Mouse (Mus musculus) thymus, adult 18-20 months (tissue): ENCODE results near the gene Dlg2.

Source experiments
- DNase-seq, 2 experiments: peaks; one replicate each; pipeline ENCODE4 v3.0.0; 2022; ENCODE audit warnings: mixed read lengths in 2 of 2

The Dlg2 gene

DNA sequence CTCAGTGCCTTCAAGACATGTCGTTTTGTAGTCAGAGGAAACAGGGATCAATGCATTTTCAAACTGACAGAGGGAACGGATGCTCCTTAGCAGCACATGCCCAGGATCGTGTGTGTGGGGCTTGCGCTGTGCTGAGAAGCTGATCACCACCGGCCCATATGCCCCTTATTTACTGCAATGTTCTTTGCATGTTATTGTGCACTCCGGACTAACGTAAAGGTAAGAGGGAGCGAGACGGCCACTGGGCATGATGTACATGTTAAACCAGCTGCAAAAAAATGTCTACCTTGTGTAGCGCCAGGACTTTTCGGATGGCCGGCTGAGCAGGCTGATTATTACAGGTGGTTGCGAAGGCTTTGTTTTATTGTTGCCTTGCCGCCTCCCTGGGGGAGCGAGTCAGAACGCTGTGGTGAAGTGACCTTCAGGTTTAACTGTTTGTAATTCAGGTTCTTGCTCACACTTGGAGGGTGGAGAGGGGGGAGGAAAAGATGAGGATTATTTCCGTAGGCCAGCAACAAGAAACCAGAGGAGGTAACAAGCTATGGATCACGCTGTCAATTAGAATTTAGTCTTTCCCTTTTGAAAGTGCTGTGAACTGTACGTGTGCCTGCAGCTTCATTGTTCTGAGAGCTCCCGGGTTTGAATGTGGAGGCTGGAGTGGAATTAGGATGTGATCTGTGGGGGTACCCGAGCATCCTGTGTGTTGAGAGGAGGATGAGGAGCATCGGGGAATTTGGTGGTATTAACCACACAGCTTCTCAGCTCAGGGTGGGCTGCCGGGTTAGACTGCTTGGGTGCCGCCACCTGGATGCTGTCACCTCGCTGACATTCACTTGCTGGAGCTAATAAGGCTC, 614.6 kb downstream of the Dlg2 start:
- no peak for DNase-seq

DNA sequence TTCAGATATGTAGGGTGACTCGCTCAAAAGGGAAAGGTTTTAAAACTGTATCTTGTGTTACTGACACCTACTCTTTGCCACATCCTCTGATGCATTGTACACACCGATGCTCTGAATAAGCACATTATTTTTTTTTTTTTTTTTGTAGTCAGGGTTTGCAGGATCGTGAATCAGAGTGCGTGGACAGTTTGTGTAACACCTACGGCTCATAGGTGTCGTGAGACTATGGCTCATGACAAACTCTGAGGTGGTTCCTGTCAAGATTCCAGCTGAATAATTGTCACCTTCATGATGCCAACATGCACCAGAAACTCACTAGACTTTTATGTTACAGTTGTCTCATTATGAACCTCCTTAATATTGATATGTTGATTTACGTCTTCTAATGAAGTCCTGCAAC, 620.0 kb downstream of the Dlg2 start:
- no peak for DNase-seq

DNA sequence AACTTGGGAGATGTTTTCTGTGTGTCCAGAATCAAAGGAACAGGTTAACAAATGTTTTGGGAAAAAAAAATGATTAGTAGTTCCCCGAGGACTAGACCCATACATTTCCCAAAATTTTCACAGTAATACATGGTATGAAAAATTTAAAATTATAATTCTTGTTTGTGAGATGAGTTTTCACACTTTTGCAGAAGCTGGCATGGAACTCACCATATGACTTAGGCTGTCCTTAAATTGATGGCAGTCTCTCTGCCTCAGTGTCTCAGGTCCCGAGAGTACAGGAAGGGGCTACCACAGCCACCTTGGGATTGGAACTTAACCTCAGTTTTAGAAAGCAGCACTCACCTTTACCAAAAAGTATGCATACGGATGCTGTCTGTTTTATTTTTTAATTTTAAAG, 622.0 kb downstream of the Dlg2 start:
- no peak for DNase-seq

DNA sequence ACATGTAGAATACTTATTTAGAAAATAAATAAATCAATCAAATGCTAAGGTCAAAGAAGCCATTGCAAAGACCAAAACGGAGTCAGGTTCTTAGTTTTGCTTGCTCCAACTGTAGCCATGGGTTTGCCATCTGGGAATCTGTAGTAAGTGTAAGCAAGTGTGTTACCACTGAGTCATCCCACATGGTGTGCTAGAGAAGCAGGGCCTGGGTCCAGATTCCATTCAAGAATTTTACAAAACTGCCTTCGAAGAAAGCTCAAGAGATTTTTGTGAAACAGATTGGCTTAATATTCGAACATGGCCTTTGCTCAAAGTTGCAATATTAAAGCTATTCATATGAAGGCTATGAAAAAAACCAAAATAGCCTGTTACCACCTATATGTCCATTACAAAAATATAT, 633.1 kb downstream of the Dlg2 start:
- DNase-seq = no peak

- DNase-seq = no peak
Measured at GRCm38 (mm10) chr7:91132128-91132527, 655.7 kb downstream of the Dlg2 start.

- no peak for DNase-seq
Measured at GRCm38 (mm10) chr7:91154096-91154495, 677.6 kb downstream of the Dlg2 start.

GRCm38 (mm10) chr7:91159144-91159543, 682.7 kb downstream of the Dlg2 start:
- DNase-seq = no peak

- no peak for DNase-seq
Measured at GRCm38 (mm10) chr7:91161643-91162175, 685.2 kb downstream of the Dlg2 start.

- no peak for DNase-seq
Measured at GRCm38 (mm10) chr7:91173560-91173959, 697.1 kb downstream of the Dlg2 start.

- DNase-seq = no peak
Measured at GRCm38 (mm10) chr7:91188211-91188610, 711.7 kb downstream of the Dlg2 start.

DNA sequence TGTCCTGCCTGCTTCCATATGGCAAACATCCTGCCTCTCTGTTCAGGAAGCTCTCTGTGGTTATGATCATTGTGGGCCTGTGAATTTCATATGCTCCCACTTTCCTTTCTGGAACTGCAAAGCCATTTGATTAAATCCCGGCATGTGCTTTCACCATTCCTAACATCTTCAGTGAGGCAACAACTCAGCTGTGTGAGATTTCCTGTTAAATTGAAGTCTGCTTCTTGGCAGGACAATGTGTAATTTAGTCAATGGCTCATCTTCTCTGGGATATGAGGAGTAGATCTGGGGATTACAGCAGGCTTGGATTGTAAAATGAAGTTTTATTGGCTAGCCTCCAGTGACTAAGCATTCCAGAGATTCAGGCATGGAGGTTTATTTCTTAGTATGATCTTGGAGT, 722.9 kb downstream of the Dlg2 start:
- DNase-seq = no peak

DNA sequence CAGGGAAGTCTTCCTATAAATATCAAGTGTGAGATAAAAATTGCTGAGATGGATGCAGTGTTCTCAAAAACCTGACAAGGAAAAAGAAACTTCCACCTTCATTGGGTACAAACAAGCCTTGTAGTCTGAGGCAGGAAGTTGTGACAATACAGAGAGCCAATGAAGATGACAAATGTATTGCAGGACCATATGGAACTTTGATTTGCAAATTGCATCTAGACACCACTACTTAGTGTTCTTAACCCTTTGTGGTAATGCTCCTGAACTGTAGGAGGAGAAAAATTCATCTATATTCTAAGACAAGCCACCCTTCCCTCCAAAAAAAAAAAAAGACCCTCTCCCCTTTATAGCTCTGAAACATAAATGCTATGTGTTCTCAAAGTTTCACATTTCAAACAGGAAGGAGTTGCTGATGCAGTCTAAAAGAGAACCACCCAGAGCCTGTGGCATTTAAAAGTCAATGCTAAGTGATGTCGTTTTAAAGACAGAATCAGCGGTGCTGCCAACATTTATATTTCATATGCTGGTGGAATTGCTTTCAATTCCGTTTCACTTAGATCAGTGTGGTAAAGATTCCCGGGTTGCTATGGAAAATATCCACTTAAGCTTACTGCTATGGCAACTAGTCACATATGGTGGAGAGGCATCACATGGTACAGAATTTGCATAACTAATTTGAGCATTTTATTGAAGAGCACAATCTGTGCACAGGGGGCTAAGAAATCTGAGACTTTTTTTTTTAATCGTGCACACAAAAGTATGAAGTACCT, 731.8 kb downstream of the Dlg2 start:
- no peak for DNase-seq

DNA sequence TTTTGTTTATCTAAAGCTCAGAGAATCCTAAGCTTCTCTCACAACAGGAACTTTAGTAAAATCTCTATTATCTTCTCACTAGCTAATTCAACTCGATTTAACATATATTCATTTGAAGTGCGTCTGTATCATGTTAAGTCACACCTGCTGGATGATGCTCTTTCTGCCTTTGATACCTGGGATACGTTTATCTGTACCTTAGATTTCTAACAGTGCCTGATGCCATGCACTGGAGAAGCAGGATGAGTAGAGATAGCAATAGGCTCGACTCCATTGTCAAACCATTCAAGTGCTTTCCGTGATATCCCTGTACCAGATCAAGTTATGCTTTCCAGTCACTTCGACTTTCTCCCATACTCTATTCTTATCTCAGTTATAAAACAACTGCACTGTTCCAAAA, 732.5 kb downstream of the Dlg2 start:
- no peak for DNase-seq

DNA sequence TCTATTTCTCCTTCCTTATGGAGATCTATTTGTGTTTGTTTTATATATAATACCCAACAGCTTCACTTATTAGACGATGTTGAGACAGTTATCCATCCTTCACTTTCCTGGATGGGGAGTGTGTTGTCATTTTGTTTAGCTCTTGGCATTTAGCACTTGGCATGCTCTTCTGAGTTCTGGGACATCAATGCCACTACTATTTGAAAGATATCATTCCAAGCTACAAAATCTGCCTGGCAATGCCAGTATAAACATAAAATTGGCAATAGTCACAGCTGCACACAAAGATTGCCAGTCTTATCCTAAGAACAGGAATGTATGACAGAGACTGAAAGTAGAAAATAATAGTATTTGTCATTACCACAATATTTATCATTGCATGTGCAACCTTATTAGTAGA, 735.8 kb downstream of the Dlg2 start:
- no peak for DNase-seq

DNA sequence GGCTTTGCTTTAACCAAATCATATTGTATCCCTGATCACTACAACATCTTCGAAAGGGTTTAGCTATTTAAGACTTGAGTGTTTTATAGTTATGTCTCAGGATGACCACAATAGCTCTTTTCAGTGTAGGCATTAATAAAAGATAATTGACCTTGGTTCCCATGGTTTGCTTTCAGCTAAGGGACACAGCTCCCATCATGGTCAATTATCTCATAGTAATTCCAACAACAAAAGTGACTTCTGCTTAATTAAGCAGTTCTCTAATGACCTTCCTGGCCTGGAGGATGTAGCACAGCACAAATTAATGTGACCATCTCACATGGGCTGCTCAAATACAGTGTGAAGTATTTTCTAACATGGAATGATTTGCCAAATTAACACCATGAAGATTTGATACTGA, 738.4 kb downstream of the Dlg2 start:
- no peak for DNase-seq

- no peak for DNase-seq
Measured at GRCm38 (mm10) chr7:91218321-91218987, 742.0 kb downstream of the Dlg2 start.

DNA sequence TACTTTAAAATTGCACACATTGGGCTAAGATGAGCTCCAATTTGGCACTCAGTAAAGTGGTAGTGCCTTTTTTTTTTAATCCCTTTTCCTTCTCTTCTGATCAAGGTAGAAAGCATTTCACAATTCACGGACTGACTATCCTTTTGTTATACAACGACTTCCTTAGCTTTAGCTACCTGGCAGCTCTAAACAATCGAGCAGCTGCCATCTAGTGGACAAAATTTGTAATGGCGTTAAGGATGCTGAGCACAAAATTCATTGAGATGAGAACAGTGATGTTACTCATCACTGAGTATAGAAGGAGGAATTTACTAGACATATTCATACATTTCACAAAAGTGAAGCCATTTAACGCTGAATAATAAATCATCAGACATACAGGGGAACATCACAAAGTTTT, 750.0 kb downstream of the Dlg2 start:
- no peak for DNase-seq

DNA sequence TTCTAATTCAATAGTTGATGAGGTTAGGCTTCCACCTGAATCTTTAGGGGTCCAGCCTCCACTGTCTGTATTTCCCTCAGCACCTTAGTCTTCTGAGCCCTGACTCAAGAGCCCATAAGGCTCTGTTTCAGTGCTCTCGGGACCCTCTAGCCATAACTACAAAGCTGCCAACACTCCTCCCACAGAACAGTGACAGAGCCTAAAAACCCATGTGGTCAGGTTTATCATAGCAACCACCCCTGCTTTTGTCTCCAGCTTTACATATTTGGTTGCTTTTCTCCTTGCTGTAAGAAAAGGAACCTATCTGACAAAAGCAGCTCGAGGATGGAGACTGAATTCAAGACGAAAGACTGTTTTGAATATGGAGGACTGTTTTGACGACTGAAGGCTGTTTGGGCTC, 765.2 kb downstream of the Dlg2 start:
- DNase-seq = no peak

GRCm38 (mm10) chr7:91261672-91262030, 785.2 kb downstream of the Dlg2 start:
- DNase-seq = no peak

- DNase-seq = no peak
Measured at GRCm38 (mm10) chr7:91262031-91262951, 785.8 kb downstream of the Dlg2 start.

DNA sequence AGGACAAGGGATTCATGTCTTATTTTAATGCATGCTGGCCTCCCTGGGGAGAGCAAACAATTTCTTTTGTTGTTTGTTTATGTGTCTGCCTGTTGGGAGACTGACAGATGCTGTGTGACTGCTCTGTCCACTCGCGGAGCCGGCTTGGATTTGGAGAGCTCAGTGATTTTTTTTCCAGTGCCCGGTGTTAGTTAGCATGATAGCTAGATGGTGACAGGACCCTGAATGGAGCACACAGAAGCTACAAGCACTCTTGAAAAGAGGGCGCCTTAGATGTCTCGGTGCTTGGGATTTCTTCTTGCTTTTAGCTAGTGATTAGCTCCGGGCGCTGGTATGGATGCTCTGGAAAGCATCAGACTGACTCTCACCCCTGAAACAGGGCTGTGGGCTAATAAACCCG, 786.5 kb downstream of the Dlg2 start:
- no peak for DNase-seq

- DNase-seq = no peak
Measured at GRCm38 (mm10) chr7:91267764-91268163, 791.3 kb downstream of the Dlg2 start.
